Mouse (Mus musculus) forebrain, embryonic 10.5 days (tissue): Measurements from ENCODE around the gene Nfkbie. TPM values are rescaled to one million over a fixed set of nuclear protein-coding genes. Genes with fewer than 3 reads are reported as not detected.
A peak's percentile ranks its signal among the peaks of the same experiment; 100 is the strongest.

ENCODE experiments used
- DNase-seq: peaks from one replicate; pipeline ENCODE4 v3.0.0-alpha.2; 2017; ENCODE audit warnings: low spot score; ENCODE audit errors: extremely low spot score
- H3K27ac ChIP-seq: fragments of 300-500 bp; sonication (generic); 2 replicates; pipeline ENCODE4 v1.5.1; 2016; ENCODE audit warnings: mild to moderate bottlenecking
- H3K27me3 ChIP-seq: fragments of 300-500 bp; sonication (generic); 2 replicates; pipeline ENCODE4 v1.6.1; 2016; ENCODE audit warnings: mild to moderate bottlenecking; ENCODE audit not compliant: poor library complexity, severe bottlenecking
- H3K36me3 ChIP-seq: fragments of 300-500 bp; sonication (generic); replicated peaks from 2 replicates; pipeline ENCODE4 v1.6.1; 2016; ENCODE audit warnings: mild to moderate bottlenecking, moderate library complexity
- H3K4me1 ChIP-seq: fragments of 300-500 bp; sonication (generic); 2 replicates; pipeline ENCODE4 v1.6.1; 2016
- H3K4me3 ChIP-seq: fragments of 300-500 bp; sonication (generic); 2 replicates; pipeline ENCODE4 v1.5.1; 2016; ENCODE audit warnings: mild to moderate bottlenecking, moderate library complexity
- H3K9me3 ChIP-seq: fragments of 300-500 bp; sonication (generic); 2 replicates; pipeline ENCODE4 v1.6.1; 2016; ENCODE audit warnings: mild to moderate bottlenecking, moderate library complexity
- WGBS: fragments of 180-500 bp; shearing (Covaris S2); methylation state at CpG from one replicate; pipeline ENCODE4 v1.1.7; 2016; 5-methylcytosine and 5-hydroxymethylcytosine counted together
- polyA plus RNA-seq: library from polyadenylated mRNA; unstranded; fragments of >200 nt; fragmentation: Nextera tagmentation; extraction: Ambion mirVana; gene quantifications from 2 replicates; pipeline ENCODE4 v1.2.1, GENCODE M21; 2016

The Nfkbie gene
- polyA plus RNA-seq, 1 experiment from 2014 or later = 6.6 TPM

- under 1% methylated on average over 21 of the region's 21 CpGs for WGBS
- peak within 1 kb of the TSS; percentile 79 for H3K27ac ChIP-seq
- peaks cover 27% of the 10 kb centered on the region for H3K36me3 ChIP-seq
- H3K4me3 ChIP-seq = peak within 1 kb of the TSS; percentile 57
- H3K27me3 ChIP-seq = peaks cover 51% of the 10 kb centered on the region
- peaks cover 26% of the 10 kb centered on the region for H3K4me1 ChIP-seq
- H3K9me3 ChIP-seq = no peaks in the 10 kb centered on the region
- peak; percentile 76 for DNase-seq
Measured at GRCm38 (mm10) chr17:45523263-45523662, 32.2 kb upstream of the Nfkbie start, which contains the start of gene Tcte1. TSS of gene Tcte1 (plus strand) at chr17:45523434.

GRCm38 (mm10) chr17:45524961-45525360, 30.5 kb upstream of the Nfkbie start:
- Histone ChIP-seq H3K27me3 (peaks cover 59% of the 10 kb centered on the region), H3K4me1 (peaks cover 26% of the 10 kb centered on the region), H3K9me3 (no peaks in the 10 kb centered on the region), H3K27ac (no peak overlapping the region), H3K36me3 (peaks cover 10% of the 10 kb centered on the region), H3K4me3 (no peak overlapping the region)
- no peak for DNase-seq
- 81% methylated on average over 4 of the region's 4 CpGs for WGBS

GRCm38 (mm10) chr17:45526571-45526970, 28.9 kb upstream of the Nfkbie start:
- 14% methylated on average over 5 of the region's 5 CpGs for WGBS
- DNase-seq = no peak

GRCm38 (mm10) chr17:45530346-45530782, 25.1 kb upstream of the Nfkbie start:
- WGBS = 55% methylated on average over 13 of the region's 13 CpGs
- Histone ChIP-seq H3K4me3 (no peak overlapping the region), H3K36me3 (no peaks in the 10 kb centered on the region), H3K27ac (no peak overlapping the region), H3K27me3 (peaks cover 65% of the 10 kb centered on the region), H3K4me1 (peaks cover 9% of the 10 kb centered on the region), H3K9me3 (no peaks in the 10 kb centered on the region)
- DNase-seq = no peak

More at GRCm38 (mm10) chr17:45526571-45526970, 28.9 kb upstream of the Nfkbie start:
- Histone ChIP-seq H3K27me3 (peaks cover 68% of the 10 kb centered on the region), H3K4me1 (peaks cover 26% of the 10 kb centered on the region), H3K9me3 (no peaks in the 10 kb centered on the region), H3K4me3 (no peak overlapping the region), H3K36me3 (no peaks in the 10 kb centered on the region), H3K27ac (no peak overlapping the region)

GRCm38 (mm10) chr17:45532896-45533295, 22.6 kb upstream of the Nfkbie start:
- H3K4me1 ChIP-seq = no peaks in the 10 kb centered on the region
- H3K27ac ChIP-seq = no peak overlapping the region
- H3K27me3 ChIP-seq = peaks cover 66% of the 10 kb centered on the region
- WGBS = 62% methylated on average over 15 of the region's 15 CpGs
- H3K4me3 ChIP-seq = no peak overlapping the region
- H3K36me3 ChIP-seq = no peaks in the 10 kb centered on the region
- no peak for DNase-seq
- H3K9me3 ChIP-seq = no peaks in the 10 kb centered on the region

GRCm38 (mm10) chr17:45536264-45536663, 19.2 kb upstream of the Nfkbie start:
- Histone ChIP-seq H3K27me3 (peaks cover 80% of the 10 kb centered on the region), H3K36me3 (no peaks in the 10 kb centered on the region), H3K27ac (no peak overlapping the region), H3K9me3 (no peaks in the 10 kb centered on the region), H3K4me3 (no peak overlapping the region), H3K4me1 (no peaks in the 10 kb centered on the region)
- 22% methylated on average over 5 of the region's 5 CpGs for WGBS
- DNase-seq = peak; percentile 41

- no peaks in the 10 kb centered on the region for H3K36me3 ChIP-seq
- DNase-seq = no peak
- peaks cover 6% of the 10 kb centered on the region for H3K4me1 ChIP-seq
- WGBS = 72% methylated on average over 4 of the region's 4 CpGs
- no peak overlapping the region for H3K4me3 ChIP-seq
- no peaks in the 10 kb centered on the region for H3K9me3 ChIP-seq
- no peak overlapping the region for H3K27ac ChIP-seq
- peaks cover 93% of the 10 kb centered on the region for H3K27me3 ChIP-seq
Measured at GRCm38 (mm10) chr17:45538394-45538793, 17.1 kb upstream of the Nfkbie start.

GRCm38 (mm10) chr17:45539664-45540063, 15.8 kb upstream of the Nfkbie start:
- H3K27me3 ChIP-seq = peaks cover 97% of the 10 kb centered on the region
- H3K4me3 ChIP-seq = no peak overlapping the region
- H3K27ac ChIP-seq = no peak overlapping the region
- 82% methylated on average over 21 of the region's 21 CpGs for WGBS
- 0 out of 2 replicates have a peak, but pooled peaks cover 1% of the 10 kb centered on the region for H3K36me3 ChIP-seq
- no peaks in the 10 kb centered on the region for H3K9me3 ChIP-seq
- H3K4me1 ChIP-seq = peaks cover 18% of the 10 kb centered on the region
- no peak for DNase-seq

GRCm38 (mm10) chr17:45542129-45542528, 13.4 kb upstream of the Nfkbie start:
- Histone ChIP-seq H3K36me3 (peaks cover 21% of the 10 kb centered on the region), H3K27ac (no peak overlapping the region), H3K27me3 (peaks cover 97% of the 10 kb centered on the region), H3K4me1 (peaks cover 36% of the 10 kb centered on the region), H3K9me3 (no peaks in the 10 kb centered on the region; the same call in 1 of the 2 replicates), H3K4me3 (no peak overlapping the region)
- 36% methylated on average over 6 of the region's 6 CpGs for WGBS
- no peak for DNase-seq

GRCm38 (mm10) chr17:45542705-45543104, 12.8 kb upstream of the Nfkbie start:
- DNase-seq = no peak
- H3K27me3 ChIP-seq = peaks cover 97% of the 10 kb centered on the region
- no peaks in the 10 kb centered on the region; the same call in 1 of the 2 replicates for H3K9me3 ChIP-seq
- no peak overlapping the region for H3K27ac ChIP-seq
- no peak overlapping the region for H3K4me3 ChIP-seq
- H3K4me1 ChIP-seq = peaks cover 36% of the 10 kb centered on the region
- H3K36me3 ChIP-seq = peaks cover 21% of the 10 kb centered on the region
- 74% methylated on average over 2 of the region's 2 CpGs for WGBS

- DNase-seq = no peak
- H3K36me3 ChIP-seq = peaks cover 21% of the 10 kb centered on the region
- no peaks in the 10 kb centered on the region; the same call in 1 of the 2 replicates for H3K9me3 ChIP-seq
- no peak overlapping the region for H3K27ac ChIP-seq
- 33% methylated on average over 1 of the region's 1 CpGs for WGBS
- peaks cover 36% of the 10 kb centered on the region for H3K4me1 ChIP-seq
- H3K4me3 ChIP-seq = no peak overlapping the region
- H3K27me3 ChIP-seq = peaks cover 97% of the 10 kb centered on the region
Measured at GRCm38 (mm10) chr17:45543115-45543514, 12.4 kb upstream of the Nfkbie start.

- H3K4me1 ChIP-seq = peaks cover 48% of the 10 kb centered on the region
- H3K27ac ChIP-seq = no peak overlapping the region
- H3K27me3 ChIP-seq = peaks cover 98% of the 10 kb centered on the region
Measured at GRCm38 (mm10) chr17:45544001-45544872, 11.3 kb upstream of the Nfkbie start.

GRCm38 (mm10) chr17:45544873-45545277, 10.6 kb upstream of the Nfkbie start:
- WGBS = 1% methylated on average over 46 of the region's 46 CpGs
- DNase-seq = no peak
- peaks cover 54% of the 10 kb centered on the region for H3K4me1 ChIP-seq
- no peaks in the 10 kb centered on the region; the same call in 1 of the 2 replicates for H3K9me3 ChIP-seq
- H3K27ac ChIP-seq = no peak overlapping the region
- peaks cover 21% of the 10 kb centered on the region for H3K36me3 ChIP-seq
- H3K27me3 ChIP-seq = peaks cover 92% of the 10 kb centered on the region
- peak overlapping the region; percentile 44 for H3K4me3 ChIP-seq

More at GRCm38 (mm10) chr17:45544001-45544872, 11.3 kb upstream of the Nfkbie start:
- Histone ChIP-seq H3K36me3 (peaks cover 21% of the 10 kb centered on the region), H3K4me3 (peak overlapping the region; percentile 44), H3K9me3 (no peaks in the 10 kb centered on the region; the same call in 1 of the 2 replicates)
- DNase-seq = no peak
- WGBS = 4% methylated on average over 24 of the region's 24 CpGs
